ENCODE assay signal across 1 mouse cellular context in the genomic region with DNA sequence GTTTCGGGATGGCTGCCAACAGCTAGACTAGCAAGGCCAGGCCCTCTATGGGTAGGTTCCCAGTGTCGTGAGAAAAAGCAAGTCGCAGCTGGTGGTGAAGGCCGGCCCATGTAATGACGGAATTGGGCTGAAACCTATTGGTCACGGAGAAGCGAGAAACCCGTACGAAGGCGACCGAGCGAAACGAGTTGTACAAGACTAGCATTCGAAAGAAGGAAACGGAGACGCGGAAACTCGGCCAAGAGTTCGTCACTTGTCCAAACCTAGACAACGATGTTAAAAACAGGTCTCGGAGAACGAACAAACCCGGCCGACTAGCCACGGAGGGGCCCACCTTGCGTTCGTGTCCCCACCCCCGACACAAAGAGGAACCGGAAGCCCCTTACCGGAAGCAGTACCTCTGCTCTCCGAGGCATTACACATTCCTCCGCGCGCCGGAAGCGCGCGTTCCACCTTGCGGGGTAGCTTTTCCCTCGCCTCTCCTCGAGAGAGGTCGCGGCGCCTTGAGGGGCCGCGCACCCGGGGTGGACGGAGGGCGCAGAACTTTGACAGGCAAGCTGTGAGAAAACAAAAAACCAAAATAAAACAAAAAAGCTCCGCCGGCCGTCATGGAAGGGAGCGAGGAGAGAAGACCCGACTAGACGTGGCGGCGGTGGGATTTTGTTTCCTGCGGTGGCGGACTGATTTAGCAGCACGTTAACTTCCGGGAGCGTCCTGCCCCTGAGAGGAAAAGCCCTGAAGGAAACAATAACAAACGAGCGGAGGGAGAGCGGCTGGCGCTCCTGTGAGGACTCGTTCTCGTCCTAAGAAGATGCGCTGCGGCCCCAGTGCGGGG.
TF ChIP-seq lines count a peak whose summit lies in the region.

TSS of gene Kdm5a (plus strand) at position 437 of the 835 bp plus-strand sequence.
TSS of gene Ccdc77 (minus strand) at position 687 of the 835 bp plus-strand sequence.

TF ChIP-seq in CH12.LX, 34 proteins besides CTCF, POLR2A, EP300 and RAD21 (continued from another document):
- no peak for TF ChIP-seq ZC3H11A (IDR thresholded peaks at IDR 0.05; ENCODE audit: low read depth, low read length)
- peak; percentile 90 for TF ChIP-seq KAT2A (IDR thresholded peaks at IDR 0.05; ENCODE audit: insufficient replicate concordance, low read length)
- TF ChIP-seq TBP (conservative IDR thresholded peaks at IDR 0.05; ENCODE audit: low read depth, low read length), result peak; percentile 81
- TF ChIP-seq JUN (IDR thresholded peaks at IDR 0.05; ENCODE audit: insufficient read depth, low read depth, low read length), result no peak
- no peak for TF ChIP-seq PAX5 (IDR thresholded peaks at IDR 0.05; ENCODE audit: low read length)
- TF ChIP-seq MYC (IDR thresholded peaks at IDR 0.05; ENCODE audit: low read depth, low read length), result peak; percentile 9; the same call in 1 of the 2 replicates
- TF ChIP-seq NRF1 (IDR thresholded peaks at IDR 0.05; ENCODE audit: low read depth, low read length), result peak; percentile 16; the same call in 1 of the 2 replicates
- TF ChIP-seq ZKSCAN1 (IDR thresholded peaks at IDR 0.05; ENCODE audit: borderline replicate concordance, low read depth, low read length), result no peak
- TF ChIP-seq SMC3 (IDR thresholded peaks at IDR 0.05; ENCODE audit: low read depth, low read length), result no peak
- TF ChIP-seq RCOR1 (conservative IDR thresholded peaks at IDR 0.05; ENCODE audit: low read depth, low read length), result no peak
- peak; percentile 93 for TF ChIP-seq ELF1 (IDR thresholded peaks at IDR 0.05; ENCODE audit: low read depth, low read length)
- TF ChIP-seq ZNF384 (IDR thresholded peaks at IDR 0.05; ENCODE audit: low read depth, low read length), result no peak
- 0 out of 2 replicates have a peak, but pooled peaks have one; percentile 61 for TF ChIP-seq UBTF (IDR thresholded peaks at IDR 0.05; ENCODE audit: low read depth, low read length)
- peak; percentile 91 for TF ChIP-seq SIN3A (IDR thresholded peaks at IDR 0.05; ENCODE audit: low read length)
- peak; percentile 87 for TF ChIP-seq CHD2 (IDR thresholded peaks at IDR 0.05; ENCODE audit: low read length)
- peak; percentile 70 for TF ChIP-seq MAX (IDR thresholded peaks at IDR 0.05; ENCODE audit: low read length)
- no peak; the same call in 1 of the 2 replicates for TF ChIP-seq GABPA (IDR thresholded peaks at IDR 0.05; ENCODE audit: insufficient replicate concordance, low read depth, low read length)
- TF ChIP-seq IRF4 (IDR thresholded peaks at IDR 0.05; ENCODE audit: low read depth, low read length), result no peak; the same call in 1 of the 2 replicates
- peak; percentile 50 for TF ChIP-seq ZMIZ1 (IDR thresholded peaks at IDR 0.05; ENCODE audit: low read depth, low read length)
- TF ChIP-seq MAFK (IDR thresholded peaks at IDR 0.05; ENCODE audit: insufficient replicate concordance, low read length), result no peak
- peak; percentile 33; the same call in 1 of the 2 replicates for TF ChIP-seq MAZ (IDR thresholded peaks at IDR 0.05; ENCODE audit: low read depth, low read length)
- TF ChIP-seq POLR2AphosphoS2 (IDR thresholded peaks at IDR 0.05; ENCODE audit: low read depth, low read length), result peak; percentile 92
- peak; percentile 90; the same call in 1 of the 2 replicates for TF ChIP-seq MXI1 (IDR thresholded peaks at IDR 0.05; ENCODE audit: low read depth, low read length)
- TF ChIP-seq E2F4 (IDR thresholded peaks at IDR 0.05; ENCODE audit: insufficient replicate concordance, low read depth, low read length), result 0 out of 2 replicates have a peak, but pooled peaks have one; percentile 39
- no peak for TF ChIP-seq CHD1 (IDR thresholded peaks at IDR 0.05; ENCODE audit: low read depth, low read length)
- TF ChIP-seq USF2 (conservative IDR thresholded peaks at IDR 0.05; ENCODE audit: low read depth, low read length), result no peak
- peak; percentile 49; the same call in 1 of the 2 replicates for TF ChIP-seq TCF12 (IDR thresholded peaks at IDR 0.05; ENCODE audit: low read depth, low read length)
- peak; percentile 7 for TF ChIP-seq BHLHE40 (IDR thresholded peaks at IDR 0.05; ENCODE audit: low read depth, low read length)
